Mouse (Mus musculus) liver, embryonic 15.5 days (tissue): ENCODE data around the gene Adap1. TPM values are rescaled to one million over a fixed set of nuclear protein-coding genes. Genes with fewer than 3 reads are reported as not detected.
A peak's percentile ranks its signal among the peaks of the same experiment; 100 is the strongest.

Source experiments
- ATAC-seq: fragments of 200-750 bp; cut with Nextera tagmentation; 2 replicates; pipeline ENCODE4 v1.8.0; 2017; ENCODE audit warnings: moderate number of reproducible peaks, mild to moderate bottlenecking, moderate library complexity; ENCODE audit not compliant: insufficient read depth
- H3K27ac ChIP-seq: fragments of 300-500 bp; sonication (generic); replicated peaks from 2 replicates; pipeline ENCODE4 v1.5.1; 2015; ENCODE audit warnings: mild to moderate bottlenecking, inconsistent platforms
- H3K27me3 ChIP-seq: fragments of 300-500 bp; sonication (generic); 2 replicates; pipeline ENCODE4 v1.6.1; 2015; ENCODE audit warnings: mild to moderate bottlenecking, inconsistent platforms
- H3K36me3 ChIP-seq: fragments of 300-500 bp; sonication (generic); replicated peaks from 2 replicates; pipeline ENCODE4 v1.6.1; 2015; ENCODE audit warnings: moderate library complexity, mild to moderate bottlenecking, inconsistent platforms
- H3K4me1 ChIP-seq: fragments of 300-500 bp; sonication (generic); replicated peaks from 2 replicates; pipeline ENCODE4 v1.6.1; 2015; ENCODE audit warnings: inconsistent platforms
- H3K4me2 ChIP-seq: fragments of 300-500 bp; sonication (generic); 2 replicates; pipeline ENCODE4 v1.6.1; 2015; ENCODE audit warnings: moderate library complexity, mild to moderate bottlenecking, inconsistent platforms
- H3K4me3 ChIP-seq: fragments of 300-500 bp; sonication (generic); replicated peaks from 2 replicates; pipeline ENCODE4 v1.5.1; 2015; ENCODE audit warnings: mild to moderate bottlenecking, inconsistent platforms
- H3K9ac ChIP-seq: fragments of 300-500 bp; sonication (generic); 2 replicates; pipeline ENCODE4 v1.6.1; 2015; ENCODE audit warnings: moderate library complexity, mild to moderate bottlenecking, inconsistent platforms
- H3K9me3 ChIP-seq: fragments of 300-500 bp; sonication (generic); replicated peaks from 2 replicates; pipeline ENCODE4 v1.6.1; 2016; ENCODE audit warnings: inconsistent platforms
- WGBS: fragments of 180-500 bp; shearing (Covaris S2); methylation state at CpG from one replicate; pipeline ENCODE4 v1.1.7; 2015; ENCODE audit warnings: mixed read lengths; ENCODE audit not compliant: insufficient replicate concordance; 5-methylcytosine and 5-hydroxymethylcytosine counted together
- polyA plus RNA-seq: library from polyadenylated mRNA; unstranded; fragments of >200 nt; fragmentation: Nextera tagmentation; extraction: Ambion mirVana; gene quantifications from 2 replicates; pipeline ENCODE4 v1.2.1, GENCODE M21; 2015

The Adap1 gene
- polyA plus RNA-seq, 1 experiment from 2014 or later: 4.3 TPM

- Histone ChIP-seq H3K27me3 (no peaks in the 10 kb centered on the region), H3K36me3 (peaks cover 82% of the 10 kb centered on the region), H3K4me2 (no peak overlapping the region), H3K9ac (no peak overlapping the region), H3K27ac (no peak overlapping the region; the same call in 1 of the 2 replicates), H3K4me1 (peaks cover 33% of the 10 kb centered on the region), H3K4me3 (no peak overlapping the region), H3K9me3 (no peaks in the 10 kb centered on the region)
- WGBS: 16% methylated on average over 3 of the region's 3 CpGs
- ATAC-seq: no peak
These were observed 77.7 kb downstream of the Adap1 start for GRCm38 (mm10) chr5:139247767-139248166.

- H3K4me2 ChIP-seq: no peak overlapping the region
- H3K9me3 ChIP-seq: no peaks in the 10 kb centered on the region
- H3K4me1 ChIP-seq: peaks cover 20% of the 10 kb centered on the region
- no peak overlapping the region for H3K4me3 ChIP-seq
- ATAC-seq: peak; percentile 44; the same call in 1 of the 2 replicates
- no peaks in the 10 kb centered on the region for H3K27me3 ChIP-seq
- H3K9ac ChIP-seq: no peak overlapping the region
- H3K36me3 ChIP-seq: peaks cover 100% of the 10 kb centered on the region
- H3K27ac ChIP-seq: no peak overlapping the region
- WGBS: 61% methylated on average over 1 of the region's 1 CpGs
These were observed 82.0 kb downstream of the Adap1 start for GRCm38 (mm10) chr5:139243384-139243783.

DNA sequence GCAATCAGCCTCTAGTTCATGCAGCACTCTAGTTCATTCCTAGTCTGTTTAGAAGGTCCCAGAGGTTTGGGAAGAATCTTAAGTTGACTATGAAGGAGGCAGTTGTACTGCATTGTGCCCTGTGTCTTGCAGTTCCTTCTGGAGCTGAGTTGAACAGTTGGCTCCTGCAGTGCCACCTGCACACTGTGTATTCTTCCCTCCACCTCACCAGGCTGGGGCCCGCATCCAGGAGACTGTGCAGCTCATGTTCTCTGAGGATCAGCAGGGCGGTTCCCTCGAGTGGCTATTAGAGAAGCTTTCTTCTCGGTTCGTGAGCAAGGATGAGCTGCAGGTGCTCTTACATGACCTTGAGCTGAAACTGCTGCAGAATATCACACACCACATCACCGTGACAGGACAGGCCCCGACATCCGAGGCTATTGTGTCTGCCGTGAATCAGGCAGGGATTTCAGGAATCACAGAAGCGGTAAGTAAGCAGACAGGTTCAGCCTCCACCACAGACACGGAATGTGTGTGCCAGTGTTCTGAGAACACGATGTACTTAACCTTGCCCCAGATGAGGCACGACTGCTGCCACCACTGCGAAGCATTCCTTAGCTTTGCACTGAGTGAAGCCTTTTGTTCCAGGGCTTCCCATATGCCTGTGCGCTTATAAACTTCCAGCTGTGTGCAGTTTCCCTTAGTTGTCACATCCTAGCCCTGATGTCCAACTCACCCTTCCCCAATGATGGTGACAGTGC, 84.2 kb downstream of the Adap1 start:
- peaks cover 100% of the 10 kb centered on the region for H3K36me3 ChIP-seq
- H3K4me2 ChIP-seq: no peak overlapping the region
- no peaks in the 10 kb centered on the region for H3K9me3 ChIP-seq
- ATAC-seq: no peak
- WGBS: 87% methylated on average over 15 of the region's 15 CpGs
- no peak overlapping the region for H3K4me3 ChIP-seq
- H3K4me1 ChIP-seq: 0 out of 2 replicates have a peak, but pooled peaks cover under 1% of the 10 kb centered on the region
- H3K9ac ChIP-seq: no peak overlapping the region
- no peaks in the 10 kb centered on the region for H3K27me3 ChIP-seq
- H3K27ac ChIP-seq: no peak overlapping the region

GRCm38 (mm10) chr5:139237436-139237835, 88.0 kb downstream of the Adap1 start:
- no peaks in the 10 kb centered on the region for H3K4me1 ChIP-seq
- WGBS: 78% methylated on average over 4 of the region's 4 CpGs
- H3K27me3 ChIP-seq: no peaks in the 10 kb centered on the region
- no peak overlapping the region for H3K4me2 ChIP-seq
- H3K27ac ChIP-seq: no peak overlapping the region
- H3K9me3 ChIP-seq: no peaks in the 10 kb centered on the region
- H3K4me3 ChIP-seq: no peak overlapping the region
- H3K36me3 ChIP-seq: peaks cover 100% of the 10 kb centered on the region
- no peak for ATAC-seq
- H3K9ac ChIP-seq: no peak overlapping the region

DNA sequence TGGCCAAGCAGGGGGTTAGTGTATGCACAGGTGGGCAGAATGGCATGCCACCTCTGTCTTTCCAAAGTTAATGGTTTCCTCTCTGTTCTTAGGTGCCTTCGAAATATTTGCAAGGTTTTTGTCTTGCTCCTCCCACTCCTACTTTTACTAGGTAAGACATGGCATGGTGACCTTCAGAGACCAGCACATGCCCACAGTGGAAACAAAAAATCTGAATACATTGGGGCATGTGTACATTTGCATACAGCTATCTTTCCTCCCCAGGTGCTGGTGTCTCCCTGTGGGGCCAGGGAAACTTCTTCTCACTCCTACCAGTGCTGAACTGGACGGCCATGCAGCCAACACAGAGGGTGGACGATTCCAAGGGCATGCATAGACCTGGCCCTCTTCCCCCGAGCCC, 91.0 kb downstream of the Adap1 start:
- Histone ChIP-seq H3K36me3 (peaks cover 100% of the 10 kb centered on the region), H3K4me1 (peaks cover 17% of the 10 kb centered on the region), H3K27ac (no peak overlapping the region), H3K27me3 (no peaks in the 10 kb centered on the region), H3K4me3 (no peak overlapping the region), H3K9ac (no peak overlapping the region), H3K9me3 (no peaks in the 10 kb centered on the region), H3K4me2 (no peak overlapping the region)
- WGBS: 80% methylated on average over 4 of the region's 4 CpGs
- no peak for ATAC-seq

GRCm38 (mm10) chr5:139232083-139232482, 93.3 kb downstream of the Adap1 start:
- H3K36me3 ChIP-seq: peaks cover 100% of the 10 kb centered on the region

GRCm38 (mm10) chr5:139229716-139230115, 95.7 kb downstream of the Adap1 start:
- H3K4me2 ChIP-seq: no peak overlapping the region
- no peak for ATAC-seq
- H3K4me3 ChIP-seq: no peak overlapping the region
- H3K9ac ChIP-seq: no peak overlapping the region
- no peaks in the 10 kb centered on the region for H3K9me3 ChIP-seq
- peaks cover 98% of the 10 kb centered on the region for H3K36me3 ChIP-seq
- peaks cover 17% of the 10 kb centered on the region for H3K4me1 ChIP-seq
- 83% methylated on average over 3 of the region's 3 CpGs for WGBS
- H3K27ac ChIP-seq: no peak overlapping the region
- no peaks in the 10 kb centered on the region for H3K27me3 ChIP-seq

More at GRCm38 (mm10) chr5:139232083-139232482, 93.3 kb downstream of the Adap1 start:
- peaks cover 17% of the 10 kb centered on the region for H3K4me1 ChIP-seq
- WGBS: 23% methylated on average over 3 of the region's 3 CpGs
- H3K4me3 ChIP-seq: no peak overlapping the region
- no peak for ATAC-seq
- H3K27ac ChIP-seq: no peak overlapping the region
- no peaks in the 10 kb centered on the region for H3K27me3 ChIP-seq
- no peak overlapping the region for H3K9ac ChIP-seq
- no peak overlapping the region for H3K4me2 ChIP-seq
- H3K9me3 ChIP-seq: no peaks in the 10 kb centered on the region

- H3K27me3 ChIP-seq: no peaks in the 10 kb centered on the region
- H3K4me2 ChIP-seq: no peak overlapping the region
- no peaks in the 10 kb centered on the region for H3K9me3 ChIP-seq
- no peak overlapping the region for H3K4me3 ChIP-seq
- peaks cover 98% of the 10 kb centered on the region for H3K36me3 ChIP-seq
- H3K4me1 ChIP-seq: peaks cover 17% of the 10 kb centered on the region
- no peak overlapping the region for H3K27ac ChIP-seq
- 91% methylated on average over 3 of the region's 3 CpGs for WGBS
- no peak overlapping the region for H3K9ac ChIP-seq
- ATAC-seq: no peak
These were observed 97.1 kb downstream of the Adap1 start for GRCm38 (mm10) chr5:139228318-139228717.

GRCm38 (mm10) chr5:139227645-139228044, 97.8 kb downstream of the Adap1 start:
- Histone ChIP-seq H3K27ac (no peak overlapping the region), H3K4me2 (no peak overlapping the region), H3K4me3 (no peak overlapping the region), H3K27me3 (no peaks in the 10 kb centered on the region), H3K9ac (no peak overlapping the region), H3K4me1 (peaks cover 17% of the 10 kb centered on the region), H3K9me3 (no peaks in the 10 kb centered on the region), H3K36me3 (peaks cover 98% of the 10 kb centered on the region)
- WGBS: 86% methylated on average over 2 of the region's 2 CpGs
- ATAC-seq: no peak

DNA sequence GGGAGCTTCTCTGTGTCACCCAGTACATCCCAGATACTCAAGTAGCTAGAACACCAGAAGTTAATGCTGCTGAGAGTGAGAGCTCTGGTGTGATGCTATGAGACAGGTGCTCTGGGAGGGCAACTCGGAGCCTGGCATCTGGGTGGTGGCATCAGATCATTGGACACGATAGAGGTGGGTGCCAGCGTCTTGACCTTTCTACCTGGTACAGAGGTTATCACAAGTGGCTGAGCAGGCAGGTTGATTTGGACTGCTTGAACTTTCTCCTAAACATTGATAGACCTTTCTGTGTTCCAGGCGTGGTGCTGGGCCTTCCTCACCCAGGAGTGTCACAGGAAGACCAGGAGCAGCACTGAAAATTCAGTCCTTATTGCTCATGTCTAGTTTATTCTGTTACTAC, 98.2 kb downstream of the Adap1 start:
- Histone ChIP-seq H3K36me3 (peaks cover 97% of the 10 kb centered on the region), H3K27ac (no peak overlapping the region), H3K4me3 (no peak overlapping the region), H3K4me1 (peaks cover 16% of the 10 kb centered on the region), H3K4me2 (no peak overlapping the region), H3K27me3 (no peaks in the 10 kb centered on the region), H3K9ac (no peak overlapping the region), H3K9me3 (no peaks in the 10 kb centered on the region)
- WGBS: 87% methylated on average over 4 of the region's 4 CpGs
- ATAC-seq: no peak

DNA sequence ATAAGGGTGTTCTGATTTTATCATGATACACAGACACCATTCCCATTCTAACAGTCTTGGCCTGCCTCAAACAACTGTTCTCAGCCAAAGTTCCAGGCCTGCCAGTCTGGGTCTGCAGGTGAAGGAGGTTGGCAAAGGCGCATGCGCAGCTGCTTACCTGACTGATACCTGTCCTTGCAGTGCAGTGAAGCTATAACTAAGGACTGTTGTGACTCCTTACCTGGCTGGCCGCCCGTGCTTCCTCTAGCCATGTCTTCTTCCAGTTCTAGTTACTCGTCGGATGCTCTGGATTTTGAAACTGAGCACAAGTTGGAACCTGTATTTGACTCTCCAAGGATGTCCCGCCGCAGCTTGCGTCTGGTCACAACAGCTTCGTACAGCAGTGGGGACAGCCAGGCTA, 102.1 kb downstream of the Adap1 start:
- no peak overlapping the region for H3K9ac ChIP-seq
- H3K4me1 ChIP-seq: peaks cover 3% of the 10 kb centered on the region; the same call in 1 of the 2 replicates
- no peaks in the 10 kb centered on the region for H3K9me3 ChIP-seq
- no peak overlapping the region for H3K4me2 ChIP-seq
- H3K36me3 ChIP-seq: peaks cover 83% of the 10 kb centered on the region
- H3K27me3 ChIP-seq: no peaks in the 10 kb centered on the region
- 95% methylated on average over 10 of the region's 10 CpGs for WGBS
- H3K4me3 ChIP-seq: no peak overlapping the region
- no peak overlapping the region for H3K27ac ChIP-seq
- no peak for ATAC-seq
